Mouse (Mus musculus) G1E-ER4 (cell line): ENCODE measurements around the gene Pld3. TPM values are rescaled to one million over a fixed set of nuclear protein-coding genes. Genes with fewer than 3 reads are reported as not detected.

Source experiments
- GATA1 ChIP-seq: IDR thresholded peaks from one replicate; pipeline ENCODE4 v1.8.0; 2012; ENCODE audit warnings: low read length, inconsistent platforms
- polyA plus RNA-seq: library from polyadenylated mRNA; stranded (reverse); fragments of >175 nt; gene quantifications from 2 replicates; pipeline ENCODE4 v1.2.3, GENCODE M21; 2012

The Pld3 gene
- polyA plus RNA-seq, 1 experiment, result 13.4 TPM

DNA sequence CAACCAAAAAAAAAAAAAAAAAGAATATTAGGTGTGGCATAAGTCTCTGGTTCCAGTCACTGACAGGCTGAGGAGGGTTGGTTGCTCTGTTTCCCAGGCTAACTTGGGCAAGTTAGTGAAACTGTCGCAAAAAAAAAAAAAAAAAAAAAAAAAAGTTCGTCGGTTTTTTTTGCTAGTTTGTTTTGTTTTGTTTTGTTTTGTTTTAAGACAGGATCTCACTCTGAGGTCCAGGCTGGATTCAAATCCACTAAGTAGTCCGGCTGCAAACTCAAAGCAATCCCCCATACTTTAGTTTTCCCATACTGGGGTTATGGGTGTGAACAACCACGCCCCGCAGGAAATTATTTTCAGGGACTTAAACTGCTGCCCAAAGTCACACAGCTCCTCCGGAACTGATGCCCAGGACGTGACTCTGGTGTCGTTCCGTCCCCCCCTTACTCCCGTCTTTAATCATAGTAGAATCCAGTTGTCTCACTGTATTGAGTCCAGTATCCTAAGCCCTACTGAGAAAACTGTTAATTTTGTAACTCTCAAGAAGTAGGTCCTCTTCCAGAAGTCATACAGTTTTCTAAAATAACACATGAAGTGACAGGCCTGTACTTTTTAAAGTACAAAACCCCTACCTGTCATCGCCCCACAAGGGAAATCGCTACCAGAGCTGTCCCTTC, 66.8 kb downstream of the Pld3 start:
- no peak for TF ChIP-seq GATA1

GRCm38 (mm10) chr7:27483860-27484259, 69.2 kb downstream of the Pld3 start:
- no peak for TF ChIP-seq GATA1

Other genes starting within 250 kb of the Pld3 start
- gene Ltbp4, start 215.5 kb downstream of the Pld3 start, polyA plus RNA-seq, result 1.5 TPM in 2 replicates
- 242 and 276 TPM in 2 replicates for gene Shkbp1, start 197.2 kb downstream of the Pld3 start, polyA plus RNA-seq
- gene Gm20479, start 195.8 kb downstream of the Pld3 start, polyA plus RNA-seq, result 1.4 and 2.1 TPM in 2 replicates
- 0.39 and 0.67 TPM in 2 replicates for gene Sptbn4, start 105.5 kb downstream of the Pld3 start, polyA plus RNA-seq
- 971 and 1,082 TPM in 2 replicates for gene Blvrb, start 105.2 kb downstream of the Pld3 start, polyA plus RNA-seq
- 39.7 and 45.0 TPM in 2 replicates for gene Sertad3, start 79.5 kb downstream of the Pld3 start, polyA plus RNA-seq
- gene Sertad1, start 66.3 kb downstream of the Pld3 start, polyA plus RNA-seq, result 87.2 and 107 TPM in 2 replicates
- gene Prx, start 53.9 kb downstream of the Pld3 start, polyA plus RNA-seq, result 4.4 and 4.8 TPM in 2 replicates
- gene Hipk4, start 30.0 kb downstream of the Pld3 start, polyA plus RNA-seq, result 0.48 and 0.57 TPM in 2 replicates
- 75.9 and 80.9 TPM in 2 replicates for gene 2310022A10Rik, start within 50 bp of the Pld3 start, polyA plus RNA-seq
- gene Akt2, start 38.3 kb upstream of the Pld3 start, polyA plus RNA-seq, result 86.1 and 92.3 TPM in 2 replicates
- not detected in 2 replicates for gene Ttc9b, start 100.7 kb upstream of the Pld3 start, polyA plus RNA-seq
- gene Map3k10, start 121.4 kb upstream of the Pld3 start, polyA plus RNA-seq, result 78.9 and 101 TPM in 2 replicates
- gene Zfp607b, start 136.1 kb upstream of the Pld3 start, polyA plus RNA-seq, result 0.08 and 0.14 TPM in 2 replicates
- 0.43 and 0.51 TPM in 2 replicates for gene Zfp60, start 178.2 kb upstream of the Pld3 start, polyA plus RNA-seq